In the genomic region with DNA sequence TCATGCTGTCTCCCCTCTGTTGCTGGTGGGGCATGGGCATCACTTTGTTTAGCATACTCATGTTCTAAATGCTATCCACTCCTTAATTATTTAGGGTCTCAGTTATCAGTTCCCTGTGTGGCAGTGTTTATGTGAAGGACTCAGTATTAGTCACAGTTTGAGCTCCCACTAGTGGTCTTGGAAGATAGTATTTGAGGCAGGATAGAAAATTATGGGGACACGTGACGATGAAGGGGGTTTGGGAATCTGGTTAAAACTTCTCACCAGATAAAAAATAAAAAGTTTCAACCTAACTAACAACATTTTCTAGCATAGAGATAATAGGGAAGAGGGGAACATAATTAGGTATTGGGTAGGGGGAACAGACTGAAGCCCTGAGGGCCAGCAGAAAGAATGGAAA, we compare ENCODE assay signal across 26 mouse cellular contexts. TPM values are rescaled to one million over a fixed set of nuclear protein-coding genes. Genes with fewer than 3 reads are reported as not detected.
A peak's percentile ranks its signal among the peaks of the same experiment; 100 is the strongest.
DNase-seq lines count a peak whose midpoint lies in the region; ATAC-seq and TF ChIP-seq lines count a peak whose summit lies in the region.
"Had no signal": no experiment of that assay in that cellular context is flagged by ENCODE, and none has a peak within 500 bp of the region (broad histone marks: within the 10 kb centered on the region; RNA-seq: fewer than 3 reads in every experiment).

No protein-coding gene starts in this region.

- no peak overlapping the region for H3K9ac ChIP-seq in intestine, postnatal 0 days (ENCODE audit: low read depth, low read length)
- no peak overlapping the region for H3K9ac ChIP-seq in intestine, embryonic 15.5 days
- H3K9ac ChIP-seq in midbrain, postnatal 0 days (replicated peaks; ENCODE audit: low read length, poor library complexity, severe bottlenecking), result no peak overlapping the region
- no peak overlapping the region for H3K9ac ChIP-seq in midbrain, embryonic 16.5 days (ENCODE audit: low read depth, low read length)
- H3K9ac ChIP-seq in stomach, postnatal 0 days (ENCODE audit: low read length), result no peak overlapping the region
- H3K9ac ChIP-seq: embryonic facial prominence, embryonic 12.5 days; forebrain, embryonic 12.5 days had no signal

- no peaks in the 10 kb centered on the region for H3K4me1 ChIP-seq in intestine, postnatal 0 days (replicated peaks; ENCODE audit: control insufficient read depth, insufficient read depth, low read length)
- no peaks in the 10 kb centered on the region for H3K4me1 ChIP-seq in intestine, embryonic 15.5 days (replicated peaks)
- H3K4me1 ChIP-seq in midbrain, postnatal 0 days (ENCODE audit: insufficient read depth, low read length), result no peaks in the 10 kb centered on the region
- no peaks in the 10 kb centered on the region for H3K4me1 ChIP-seq in midbrain, embryonic 16.5 days (ENCODE audit: control insufficient read depth, insufficient read depth, low read length)
- H3K4me1 ChIP-seq in stomach, postnatal 0 days (replicated peaks; ENCODE audit: control insufficient read depth, insufficient read depth), result no peaks in the 10 kb centered on the region
- H3K4me1 ChIP-seq: embryonic facial prominence, embryonic 10.5 days; embryonic facial prominence, embryonic 12.5 days; forebrain, embryonic 12.5 days had no signal

- no peak overlapping the region for H3K27ac ChIP-seq in intestine, postnatal 0 days (ENCODE audit: low read depth, low read length)
- no peak overlapping the region for H3K27ac ChIP-seq in intestine, embryonic 15.5 days
- H3K27ac ChIP-seq in layer of hippocampus, adult 2 months, result no peak overlapping the region
- H3K27ac ChIP-seq in midbrain, postnatal 0 days (ENCODE audit: low read depth, low read length), result no peak overlapping the region
- H3K27ac ChIP-seq in midbrain, embryonic 16.5 days (ENCODE audit: low read length), result no peak overlapping the region
- no peak overlapping the region for H3K27ac ChIP-seq in stomach, postnatal 0 days (replicated peaks)
- H3K27ac ChIP-seq: embryonic facial prominence, embryonic 10.5 days; embryonic facial prominence, embryonic 12.5 days; forebrain, embryonic 12.5 days had no signal

- H3K4me2 ChIP-seq in intestine, postnatal 0 days (replicated peaks; ENCODE audit: low read depth), result no peak overlapping the region
- no peak overlapping the region for H3K4me2 ChIP-seq in intestine, embryonic 15.5 days (replicated peaks)
- no peak overlapping the region for H3K4me2 ChIP-seq in midbrain, postnatal 0 days (ENCODE audit: low read depth, low read length, poor library complexity, severe bottlenecking)
- no peak overlapping the region for H3K4me2 ChIP-seq in midbrain, embryonic 16.5 days (ENCODE audit: low read length)
- no peak overlapping the region for H3K4me2 ChIP-seq in stomach, postnatal 0 days (replicated peaks; ENCODE audit: low read depth)
- H3K4me2 ChIP-seq: embryonic facial prominence, embryonic 12.5 days; forebrain, embryonic 12.5 days had no signal

- TF ChIP-seq CTCF in intestine, postnatal 0 days (IDR thresholded peaks at IDR 0.05; ENCODE audit: low read depth), result 0 out of 2 replicates have a peak, but pooled peaks have one; percentile 3
- peak; percentile 53 for TF ChIP-seq CTCF in layer of hippocampus, adult 2 months (conservative IDR thresholded peaks at IDR 0.05)
- TF ChIP-seq CTCF in midbrain, postnatal 0 days (IDR thresholded peaks at IDR 0.05), result peak; percentile 19; the same call in 1 of the 2 replicates
- TF ChIP-seq CTCF in stomach, postnatal 0 days (IDR thresholded peaks at IDR 0.05; ENCODE audit: low read depth), result peak; percentile 18; the same call in 1 of the 2 replicates

- H3K27me3 ChIP-seq in intestine, postnatal 0 days (replicated peaks; ENCODE audit: control insufficient read depth, insufficient read depth, low read length), result no peaks in the 10 kb centered on the region
- H3K27me3 ChIP-seq in intestine, embryonic 15.5 days (replicated peaks), result no peaks in the 10 kb centered on the region
- H3K27me3 ChIP-seq in midbrain, postnatal 0 days (ENCODE audit: insufficient read depth, low read length), result no peaks in the 10 kb centered on the region
- H3K27me3 ChIP-seq in midbrain, embryonic 16.5 days (ENCODE audit: control insufficient read depth, insufficient read depth, low read depth, low read length), result no peaks in the 10 kb centered on the region
- no peaks in the 10 kb centered on the region for H3K27me3 ChIP-seq in stomach, postnatal 0 days (ENCODE audit: control insufficient read depth, insufficient read depth, low read length)
- H3K27me3 ChIP-seq: CH12.LX; embryonic facial prominence, embryonic 12.5 days; forebrain, embryonic 12.5 days had no signal

- DNase-seq in layer of hippocampus, adult 2 months (ENCODE audit: low spot score in 2 of 2), result no peak
- DNase-seq in layer of hippocampus, adult 9-11 months, result no peak
- DNase-seq in midbrain, postnatal 0 days (ENCODE audit: low spot score), result no peak
- DNase-seq in stomach, postnatal 0 days (ENCODE audit: low spot score), result no peak
- no peak for DNase-seq in gastrocnemius, postnatal 25 days
- DNase-seq: adrenal gland, adult 8-10 months; adrenal gland, postnatal 14 days; adrenal gland, postnatal 36 days; cerebellum, adult 11-12 months; cerebellum, adult 2 months; cerebellum, adult 9-10 months; cerebellum, postnatal 10 days; cerebellum, postnatal 25 days had no signal

- WGBS in intestine, postnatal 0 days, result 72% methylated on average over 2 of the region's 2 CpGs
- 80% methylated on average over 2 of the region's 2 CpGs for WGBS in intestine, embryonic 15.5 days
- WGBS in midbrain, postnatal 0 days, result 70% methylated on average over 2 of the region's 2 CpGs
- WGBS in midbrain, embryonic 16.5 days, result 79% methylated on average over 2 of the region's 2 CpGs
- 55% methylated on average over 2 of the region's 2 CpGs for WGBS in stomach, postnatal 0 days

- H3K36me3 ChIP-seq in intestine, postnatal 0 days (ENCODE audit: control insufficient read depth, insufficient read depth), result no peaks in the 10 kb centered on the region
- no peaks in the 10 kb centered on the region for H3K36me3 ChIP-seq in intestine, embryonic 15.5 days
- H3K36me3 ChIP-seq in midbrain, postnatal 0 days (ENCODE audit: insufficient read depth, low read length), result no peaks in the 10 kb centered on the region
- no peaks in the 10 kb centered on the region for H3K36me3 ChIP-seq in midbrain, embryonic 16.5 days (ENCODE audit: control insufficient read depth, insufficient read depth, low read length)
- no peaks in the 10 kb centered on the region for H3K36me3 ChIP-seq in stomach, postnatal 0 days (ENCODE audit: control insufficient read depth, insufficient read depth, low read length)
- H3K36me3 ChIP-seq: embryonic facial prominence, embryonic 10.5 days; embryonic facial prominence, embryonic 12.5 days; forebrain, embryonic 12.5 days; G1E had no signal

- H3K4me3 ChIP-seq in intestine, postnatal 0 days (ENCODE audit: low read depth, low read length), result no peak overlapping the region
- no peak overlapping the region for H3K4me3 ChIP-seq in intestine, embryonic 15.5 days (replicated peaks)
- H3K4me3 ChIP-seq in layer of hippocampus, adult 2 months, result no peak overlapping the region
- H3K4me3 ChIP-seq in midbrain, postnatal 0 days (ENCODE audit: low read depth, low read length), result no peak overlapping the region
- H3K4me3 ChIP-seq in midbrain, embryonic 16.5 days (ENCODE audit: low read depth, low read length), result no peak overlapping the region
- no peak overlapping the region for H3K4me3 ChIP-seq in stomach, postnatal 0 days (ENCODE audit: low read depth, low read length)
- H3K4me3 ChIP-seq: embryonic facial prominence, embryonic 10.5 days; embryonic facial prominence, embryonic 12.5 days; forebrain, embryonic 12.5 days had no signal

- no peak for ATAC-seq in intestine, postnatal 0 days
- ATAC-seq in intestine, embryonic 15.5 days, result no peak
- no peak for ATAC-seq in midbrain, postnatal 0 days (ENCODE audit: low FRiP score)
- ATAC-seq in midbrain, embryonic 16.5 days, result no peak
- no peak for ATAC-seq in stomach, postnatal 0 days (ENCODE audit: low FRiP score, low TSS enrichment)
- ATAC-seq: activated CD4-positive, CD25-positive, alpha-beta regulatory T cell, adult 4 months; CD4-positive, CD25-positive, alpha-beta regulatory T cell, adult 4 months; forebrain, embryonic 14.5 days; forebrain, embryonic 16.5 days; Patski had no signal

- no peak for TF ChIP-seq EP300 in stomach, postnatal 0 days (optimal IDR thresholded peaks at IDR 0.05)

- 0 out of 2 replicates have a peak, but pooled peaks cover 5% of the 10 kb centered on the region for H3K9me3 ChIP-seq in intestine, postnatal 0 days (ENCODE audit: control insufficient read depth)
- no peaks in the 10 kb centered on the region for H3K9me3 ChIP-seq in intestine, embryonic 15.5 days
- no peaks in the 10 kb centered on the region for H3K9me3 ChIP-seq in midbrain, postnatal 0 days (ENCODE audit: low read length)
- H3K9me3 ChIP-seq in midbrain, embryonic 16.5 days (replicated peaks; ENCODE audit: control insufficient read depth, low read length, poor library complexity, severe bottlenecking), result no peaks in the 10 kb centered on the region; the same call in 1 of the 2 replicates
- H3K9me3 ChIP-seq in stomach, postnatal 0 days (ENCODE audit: control insufficient read depth, low read length), result no peaks in the 10 kb centered on the region
- H3K9me3 ChIP-seq: embryonic facial prominence, embryonic 10.5 days; embryonic facial prominence, embryonic 12.5 days; forebrain, embryonic 12.5 days; G1E had no signal

RNA-seq across cellular contexts. Expression of gene Maged1, which starts 22.8 kb away (rescaled TPM):
- polyA plus RNA-seq in intestine, postnatal 0 days (2015; fragmentation: Nextera tagmentation; extraction: Ambion mirVana), result 121 TPM in 2 replicates
- 378 and 406 TPM in 2 replicates for polyA plus RNA-seq in intestine, embryonic 15.5 days (2015; fragmentation: Nextera tagmentation; extraction: Ambion mirVana)
- total RNA-seq in layer of hippocampus, adult 2 months (2021), result 100 to 1,000 TPM; 531 to 547 TPM
- total RNA-seq in midbrain, postnatal 0 days (2014; rRNA removed), result 1,123 and 1,242 TPM in 2 replicates
- 964 and 974 TPM in 2 replicates for polyA plus RNA-seq in midbrain, postnatal 0 days (2015; fragmentation: Nextera tagmentation; extraction: Ambion mirVana)
- polyA plus RNA-seq in midbrain, embryonic 16.5 days (2015; fragmentation: Nextera tagmentation; extraction: Ambion mirVana), result 1,073 and 1,116 TPM in 2 replicates
- polyA plus RNA-seq in stomach, postnatal 0 days (2015; fragmentation: Nextera tagmentation; extraction: Ambion mirVana), result 175 and 179 TPM in 2 replicates
- total RNA-seq in gastrocnemius, postnatal 25 days (2021), result 10 to 100 TPM; 30.9 to 33.0 TPM

Comparison
In these comparisons a context has a peak if more than half of its experiments do, and no peak if none do; other contexts are left out.
1. CTCF ChIP-seq: peak in every context shown above with its lines; median percentile 53 in layer of hippocampus, adult 2 months; 19 in midbrain, postnatal 0 days; 18 in stomach, postnatal 0 days; 3 in intestine, postnatal 0 days.